Mouse (Mus musculus) lung, embryonic 16.5 days (tissue): ENCODE data around the gene Sgpp2. TPM values are rescaled to one million over a fixed set of nuclear protein-coding genes. Genes with fewer than 3 reads are reported as not detected.

ENCODE experiments used
- ATAC-seq: fragments of 200-750 bp; cut with Nextera tagmentation; 2 replicates; pipeline ENCODE4 v1.8.0; 2017; ENCODE audit warnings: low read depth, mild to moderate bottlenecking, moderate library complexity
- H3K27ac ChIP-seq: fragments of 300-500 bp; sonication (generic); 2 replicates; pipeline ENCODE4 v1.5.1; 2014; ENCODE audit warnings: mild to moderate bottlenecking, control low read depth, low read length
- H3K27me3 ChIP-seq: fragments of 300-500 bp; sonication (generic); 2 replicates; pipeline ENCODE4 v1.6.1; 2014; ENCODE audit warnings: low read depth, low read length, mixed read lengths; ENCODE audit not compliant: control insufficient read depth, insufficient read depth
- H3K36me3 ChIP-seq: fragments of 300-500 bp; sonication (generic); 2 replicates; pipeline ENCODE4 v1.6.1; 2014; ENCODE audit warnings: low read length; ENCODE audit not compliant: control insufficient read depth, insufficient read depth
- H3K4me1 ChIP-seq: fragments of 300-500 bp; sonication (generic); replicated peaks from 2 replicates; pipeline ENCODE4 v1.6.1; 2014; ENCODE audit warnings: low read length, mixed read lengths; ENCODE audit not compliant: control insufficient read depth, insufficient read depth
- H3K4me2 ChIP-seq: fragments of 300-500 bp; sonication (generic); 2 replicates; pipeline ENCODE4 v1.6.1; 2014; ENCODE audit warnings: low read depth, low read length, control low read depth
- H3K4me3 ChIP-seq: fragments of 300-500 bp; sonication (generic); 2 replicates; pipeline ENCODE4 v1.5.1; 2014; ENCODE audit warnings: mild to moderate bottlenecking, low read length, control low read depth
- H3K9ac ChIP-seq: fragments of 300-500 bp; sonication (generic); 2 replicates; pipeline ENCODE4 v1.6.1; 2014; ENCODE audit warnings: low read length, control low read depth
- H3K9me3 ChIP-seq: fragments of 300-500 bp; sonication (generic); 2 replicates; pipeline ENCODE4 v1.6.1; 2016; ENCODE audit warnings: low read length; ENCODE audit not compliant: control insufficient read depth
- WGBS: fragments of 180-500 bp; shearing (Covaris S2); extraction: QIAGEN DNeasy Blood & Tissue Kit; methylation state at CpG from one replicate; pipeline ENCODE4 v1.1.7; 2014; 5-methylcytosine and 5-hydroxymethylcytosine counted together
- polyA plus RNA-seq: library from polyadenylated mRNA; unstranded; fragments of >200 nt; fragmentation: Nextera tagmentation; extraction: Ambion mirVana; gene quantifications from 2 replicates; pipeline ENCODE4 v1.2.1, GENCODE M21; 2015

The Sgpp2 gene
- polyA plus RNA-seq, 1 experiment from 2014 or later, result 0.95 TPM

GRCm38 (mm10) chr1:78440716-78441115 lies 130.6 kb downstream of the Sgpp2 start:
- no peak for ATAC-seq
- 94% methylated on average over 8 of the region's 8 CpGs for WGBS
- no peak overlapping the region for H3K27ac ChIP-seq
- no peaks in the 10 kb centered on the region; the same call in 1 of the 2 replicates for H3K4me1 ChIP-seq
- no peak overlapping the region for H3K4me2 ChIP-seq
- no peaks in the 10 kb centered on the region for H3K9me3 ChIP-seq
- H3K9ac ChIP-seq, result no peak overlapping the region
- no peaks in the 10 kb centered on the region for H3K27me3 ChIP-seq
- peaks cover 12% of the 10 kb centered on the region for H3K36me3 ChIP-seq
- H3K4me3 ChIP-seq, result no peak overlapping the region

DNA sequence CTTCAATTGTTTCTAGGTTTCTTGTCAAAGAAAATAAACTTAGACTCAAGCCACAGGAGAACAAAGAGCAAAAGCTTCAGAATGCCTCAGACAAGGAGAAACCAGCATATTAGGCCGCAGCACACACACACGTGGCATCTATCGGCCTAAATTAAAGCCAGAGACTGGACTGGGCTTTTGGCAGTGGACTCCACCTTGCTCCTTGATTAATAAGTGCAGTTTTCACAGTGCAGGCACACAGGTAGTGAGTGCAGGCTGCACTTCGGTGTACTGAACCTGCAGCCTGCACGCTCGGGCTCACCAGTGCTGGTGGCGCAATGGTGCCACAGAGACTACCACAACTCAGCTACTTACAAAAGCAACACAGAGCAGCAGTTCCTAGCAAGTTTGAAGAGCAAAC lies 132.9 kb downstream of the Sgpp2 start:
- Histone ChIP-seq H3K4me2 (no peak overlapping the region), H3K9me3 (no peaks in the 10 kb centered on the region), H3K4me3 (no peak overlapping the region), H3K27me3 (no peaks in the 10 kb centered on the region), H3K36me3 (peaks cover 12% of the 10 kb centered on the region), H3K9ac (no peak overlapping the region), H3K27ac (no peak overlapping the region), H3K4me1 (no peaks in the 10 kb centered on the region)
- ATAC-seq, result no peak
- 89% methylated on average over 7 of the region's 7 CpGs for WGBS

DNA sequence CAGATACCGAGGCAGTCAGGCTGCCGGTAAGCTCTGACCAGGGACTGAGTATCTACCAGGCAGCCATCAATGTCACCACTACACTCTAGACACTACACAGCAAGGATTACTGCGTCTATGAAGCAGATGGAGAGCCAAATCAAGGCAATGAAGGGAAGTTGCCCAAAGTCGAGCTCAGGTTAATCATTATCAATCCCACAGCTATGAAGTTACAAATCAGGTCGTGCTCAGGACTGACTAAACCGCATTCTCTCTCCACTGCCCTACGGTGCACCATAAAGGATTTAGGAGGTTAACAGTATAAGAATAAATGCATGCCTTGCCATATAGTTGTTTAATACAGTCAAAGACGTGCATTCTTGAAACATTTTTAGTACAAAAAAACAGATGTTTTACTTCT lies 136.1 kb downstream of the Sgpp2 start:
- Histone ChIP-seq H3K9ac (no peak overlapping the region), H3K9me3 (no peaks in the 10 kb centered on the region), H3K4me3 (no peak overlapping the region), H3K36me3 (peaks cover 13% of the 10 kb centered on the region), H3K4me1 (no peaks in the 10 kb centered on the region), H3K27ac (no peak overlapping the region), H3K4me2 (no peak overlapping the region), H3K27me3 (no peaks in the 10 kb centered on the region)
- 75% methylated on average over 8 of the region's 8 CpGs for WGBS
- ATAC-seq, result no peak

- Histone ChIP-seq H3K27me3 (no peaks in the 10 kb centered on the region), H3K4me1 (no peaks in the 10 kb centered on the region), H3K9me3 (no peaks in the 10 kb centered on the region), H3K27ac (no peak overlapping the region), H3K4me2 (no peak overlapping the region), H3K9ac (no peak overlapping the region), H3K36me3 (peaks cover 15% of the 10 kb centered on the region), H3K4me3 (no peak overlapping the region)
- WGBS, result 90% methylated on average over 6 of the region's 6 CpGs
- no peak for ATAC-seq
These were observed 136.6 kb downstream of the Sgpp2 start for GRCm38 (mm10) chr1:78446742-78447141.

DNA sequence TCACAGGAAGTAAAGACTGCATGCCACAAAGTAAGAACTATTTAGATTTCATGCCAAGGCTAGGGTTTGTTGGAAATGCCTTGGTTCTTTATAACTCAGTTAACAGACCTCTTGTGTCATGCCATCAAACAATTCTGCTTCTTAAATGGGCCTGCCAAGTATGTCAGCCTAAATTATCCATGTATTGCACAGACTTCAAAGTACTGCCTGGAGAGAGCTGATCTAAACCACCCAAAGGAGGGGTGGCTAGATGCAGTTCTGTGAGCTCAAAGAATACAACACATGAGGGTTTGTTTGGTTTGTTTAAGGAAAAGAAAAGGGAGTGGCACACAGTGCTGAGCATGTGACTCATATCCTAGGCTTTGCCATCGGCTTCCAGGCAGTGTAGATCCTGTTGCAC lies 137.9 kb downstream of the Sgpp2 start:
- H3K4me3 ChIP-seq, result no peak overlapping the region
- H3K4me2 ChIP-seq, result no peak overlapping the region
- peak; percentile 49 for ATAC-seq
- peaks cover 15% of the 10 kb centered on the region for H3K36me3 ChIP-seq
- H3K27me3 ChIP-seq, result no peaks in the 10 kb centered on the region
- no peak overlapping the region for H3K27ac ChIP-seq
- H3K4me1 ChIP-seq, result no peaks in the 10 kb centered on the region
- WGBS, result 73% methylated on average over 1 of the region's 1 CpGs
- H3K9me3 ChIP-seq, result no peaks in the 10 kb centered on the region
- no peak overlapping the region for H3K9ac ChIP-seq

GRCm38 (mm10) chr1:78451070-78451854 lies 141.1 kb downstream of the Sgpp2 start:
- Histone ChIP-seq H3K36me3 (peaks cover 22% of the 10 kb centered on the region), H3K4me2 (no peak overlapping the region), H3K4me1 (no peaks in the 10 kb centered on the region), H3K9ac (no peak overlapping the region), H3K4me3 (no peak overlapping the region), H3K9me3 (no peaks in the 10 kb centered on the region), H3K27me3 (no peaks in the 10 kb centered on the region), H3K27ac (peak overlapping the region; percentile 48)
- 72% methylated on average over 12 of the region's 12 CpGs for WGBS
- peak; percentile 51; the same call in 1 of the 2 replicates for ATAC-seq

GRCm38 (mm10) chr1:78452544-78452943 lies 142.4 kb downstream of the Sgpp2 start:
- Histone ChIP-seq H3K4me1 (no peaks in the 10 kb centered on the region), H3K27me3 (no peaks in the 10 kb centered on the region), H3K4me3 (no peak overlapping the region), H3K27ac (no peak overlapping the region), H3K9me3 (no peaks in the 10 kb centered on the region), H3K36me3 (peaks cover 24% of the 10 kb centered on the region), H3K4me2 (no peak overlapping the region), H3K9ac (no peak overlapping the region)
- 89% methylated on average over 6 of the region's 6 CpGs for WGBS
- ATAC-seq, result no peak

DNA sequence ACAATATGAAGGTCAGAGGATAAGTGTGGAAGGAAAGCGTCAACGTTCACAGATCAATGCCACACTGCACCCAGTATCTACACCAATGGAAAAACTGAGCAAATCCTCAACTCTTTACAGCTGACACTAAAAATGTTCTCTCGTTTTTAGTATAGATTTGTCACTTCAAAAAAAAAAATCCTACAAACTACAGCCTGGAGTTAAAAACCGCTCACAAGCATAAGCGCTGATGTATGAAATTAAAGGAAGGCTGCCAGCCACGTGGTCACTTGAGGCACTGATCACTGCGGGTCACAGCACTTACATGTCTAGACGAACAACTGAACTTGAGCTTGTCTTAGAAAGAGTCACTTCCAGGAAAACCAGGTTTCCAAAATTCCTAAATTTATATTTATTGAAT lies 143.7 kb downstream of the Sgpp2 start:
- H3K36me3 ChIP-seq, result peaks cover 34% of the 10 kb centered on the region
- no peak for ATAC-seq

DNA sequence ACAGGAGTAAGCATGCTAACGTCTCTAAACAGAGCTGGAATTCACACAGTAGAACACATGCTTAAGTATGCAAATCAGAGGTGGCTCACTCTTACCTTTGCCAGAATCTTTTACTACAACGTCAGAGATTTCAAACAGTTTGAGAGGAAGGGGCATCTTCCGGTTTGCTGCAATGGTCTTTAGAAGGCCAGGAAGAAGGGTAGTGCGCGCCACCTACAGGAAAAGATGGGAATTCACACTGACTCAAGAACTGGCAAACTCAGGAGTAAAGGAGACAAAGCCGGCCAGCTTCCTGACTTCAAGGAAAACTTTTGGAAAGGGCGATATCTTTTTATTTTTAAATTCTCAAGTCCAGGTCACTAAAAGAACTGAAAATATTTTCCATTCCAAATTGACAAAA lies 144.5 kb downstream of the Sgpp2 start:
- Histone ChIP-seq H3K4me2 (no peak overlapping the region), H3K9me3 (no peaks in the 10 kb centered on the region), H3K27me3 (no peaks in the 10 kb centered on the region), H3K4me3 (no peak overlapping the region), H3K9ac (no peak overlapping the region), H3K36me3 (peaks cover 34% of the 10 kb centered on the region), H3K27ac (no peak overlapping the region), H3K4me1 (no peaks in the 10 kb centered on the region)
- 35% methylated on average over 7 of the region's 7 CpGs for WGBS
- ATAC-seq, result no peak

More for the DNA sequence above, 143.7 kb downstream of the Sgpp2 start:
- Histone ChIP-seq H3K27me3 (no peaks in the 10 kb centered on the region), H3K27ac (no peak overlapping the region), H3K9ac (no peak overlapping the region), H3K4me2 (no peak overlapping the region), H3K9me3 (no peaks in the 10 kb centered on the region), H3K4me1 (no peaks in the 10 kb centered on the region), H3K4me3 (no peak overlapping the region)
- 92% methylated on average over 8 of the region's 8 CpGs for WGBS
